Mouse (Mus musculus) intestine, embryonic 16.5 days (tissue): ENCODE results near the gene Mtfp1. TPM values are rescaled to one million over a fixed set of nuclear protein-coding genes. Genes with fewer than 3 reads are reported as not detected.
"Not testable (repeated sequence)": the region's sequence is repeated elsewhere in the genome, so short reads cannot be mapped to it uniquely, and the experiment has no call there.

Source experiments
- ATAC-seq: fragments of 200-750 bp; cut with Nextera tagmentation; 2 replicates; pipeline ENCODE4 v1.8.0; 2017; ENCODE audit warnings: moderate TSS enrichment, moderate library complexity
- H3K27ac ChIP-seq: fragments of 300-500 bp; sonication (generic); 2 replicates; pipeline ENCODE4 v1.5.1; 2014; ENCODE audit warnings: mild to moderate bottlenecking, low read length
- H3K27me3 ChIP-seq: fragments of 300-500 bp; sonication (generic); replicated peaks from 2 replicates; pipeline ENCODE4 v1.6.1; 2014; ENCODE audit warnings: low read length, control low read depth, mixed read lengths; ENCODE audit not compliant: control insufficient read depth, insufficient read depth
- H3K36me3 ChIP-seq: fragments of 300-500 bp; sonication (generic); 2 replicates; pipeline ENCODE4 v1.6.1; 2014; ENCODE audit warnings: low read length, control low read depth; ENCODE audit not compliant: control insufficient read depth, insufficient read depth
- H3K4me1 ChIP-seq: fragments of 300-500 bp; sonication (generic); 2 replicates; pipeline ENCODE4 v1.6.1; 2014; ENCODE audit warnings: low read length, control low read depth, mixed read lengths; ENCODE audit not compliant: control insufficient read depth, insufficient read depth
- H3K4me2 ChIP-seq: fragments of 300-500 bp; sonication (generic); 2 replicates; pipeline ENCODE4 v1.6.1; 2014; ENCODE audit warnings: low read depth, low read length, control low read depth
- H3K4me3 ChIP-seq: fragments of 300-500 bp; sonication (generic); 2 replicates; pipeline ENCODE4 v1.5.1; 2014; ENCODE audit warnings: mild to moderate bottlenecking, low read length
- H3K9ac ChIP-seq: fragments of 300-500 bp; sonication (generic); 2 replicates; pipeline ENCODE4 v1.6.1; 2014; ENCODE audit warnings: low read depth, low read length
- H3K9me3 ChIP-seq: fragments of 300-500 bp; sonication (generic); 2 replicates; pipeline ENCODE4 v1.6.1; 2016; ENCODE audit warnings: low read length, control low read depth; ENCODE audit not compliant: control insufficient read depth
- WGBS: fragments of 180-500 bp; shearing (Covaris S2); extraction: QIAGEN DNeasy Blood & Tissue Kit; methylation state at CpG from one replicate; pipeline ENCODE4 v1.1.7; 2014; 5-methylcytosine and 5-hydroxymethylcytosine counted together
- polyA plus RNA-seq: library from polyadenylated mRNA; unstranded; fragments of >200 nt; fragmentation: Nextera tagmentation; extraction: Ambion mirVana; gene quantifications from 2 replicates; pipeline ENCODE4 v1.2.1, GENCODE M21; 2015

The Mtfp1 gene
- polyA plus RNA-seq, 1 experiment from 2014 or later = 41.6 TPM

- WGBS = 91% methylated on average over 6 of the region's 6 CpGs
- ATAC-seq = not testable (repeated sequence)
These were observed 12.7 kb upstream of the Mtfp1 start for GRCm38 (mm10) chr11:4107901-4108300.

GRCm38 (mm10) chr11:4105444-4105843 lies 10.2 kb upstream of the Mtfp1 start:
- Histone ChIP-seq H3K4me3 (no peak overlapping the region), H3K9ac (no peak overlapping the region), H3K27me3 (no peaks in the 10 kb centered on the region), H3K9me3 (no peaks in the 10 kb centered on the region), H3K4me1 (no peaks in the 10 kb centered on the region), H3K4me2 (no peak overlapping the region), H3K27ac (no peak overlapping the region), H3K36me3 (no peaks in the 10 kb centered on the region)
- no peak for ATAC-seq
- 40% methylated on average over 6 of the region's 6 CpGs for WGBS

More at GRCm38 (mm10) chr11:4107901-4108300, 12.7 kb upstream of the Mtfp1 start:
- not testable (repeated sequence) for H3K36me3 ChIP-seq, H3K4me3 ChIP-seq, H3K27ac ChIP-seq, H3K4me2 ChIP-seq, H3K9ac ChIP-seq, H3K4me1 ChIP-seq, H3K27me3 ChIP-seq, H3K9me3 ChIP-seq

- Histone ChIP-seq H3K27me3 (no peaks in the 10 kb centered on the region), H3K27ac (no peak overlapping the region), H3K4me3 (no peak overlapping the region), H3K36me3 (no peaks in the 10 kb centered on the region), H3K4me1 (no peaks in the 10 kb centered on the region), H3K9ac (no peak overlapping the region), H3K4me2 (no peak overlapping the region), H3K9me3 (no peaks in the 10 kb centered on the region)
- WGBS = 91% methylated on average over 5 of the region's 5 CpGs
- no peak for ATAC-seq
These were observed 9.7 kb upstream of the Mtfp1 start for GRCm38 (mm10) chr11:4104989-4105388.

GRCm38 (mm10) chr11:4103522-4103921 lies 8.3 kb upstream of the Mtfp1 start:
- H3K4me3 ChIP-seq = no peak overlapping the region
- WGBS = 74% methylated on average over 14 of the region's 14 CpGs
- H3K9ac ChIP-seq = no peak overlapping the region
- H3K27ac ChIP-seq = no peak overlapping the region
- H3K4me1 ChIP-seq = no peaks in the 10 kb centered on the region
- H3K9me3 ChIP-seq = no peaks in the 10 kb centered on the region
- no peaks in the 10 kb centered on the region for H3K36me3 ChIP-seq
- no peak overlapping the region for H3K4me2 ChIP-seq
- H3K27me3 ChIP-seq = no peaks in the 10 kb centered on the region
- no peak for ATAC-seq

- no peaks in the 10 kb centered on the region for H3K27me3 ChIP-seq
- 81% methylated on average over 5 of the region's 5 CpGs for WGBS
These were observed 6.6 kb upstream of the Mtfp1 start for GRCm38 (mm10) chr11:4101851-4102250.

GRCm38 (mm10) chr11:4099447-4099846 lies 4.2 kb upstream of the Mtfp1 start:
- 72% methylated on average over 3 of the region's 3 CpGs for WGBS
- no peak overlapping the region for H3K27ac ChIP-seq
- H3K9me3 ChIP-seq = no peaks in the 10 kb centered on the region
- no peak overlapping the region for H3K4me3 ChIP-seq
- no peaks in the 10 kb centered on the region for H3K27me3 ChIP-seq
- no peak overlapping the region for H3K9ac ChIP-seq
- peaks cover 16% of the 10 kb centered on the region for H3K4me1 ChIP-seq
- no peaks in the 10 kb centered on the region for H3K36me3 ChIP-seq
- ATAC-seq = no peak
- no peak overlapping the region for H3K4me2 ChIP-seq

More at GRCm38 (mm10) chr11:4101851-4102250, 6.6 kb upstream of the Mtfp1 start:
- ATAC-seq = no peak
- H3K9ac ChIP-seq = no peak overlapping the region
- no peaks in the 10 kb centered on the region for H3K36me3 ChIP-seq
- H3K27ac ChIP-seq = no peak overlapping the region
- H3K4me2 ChIP-seq = no peak overlapping the region
- H3K9me3 ChIP-seq = no peaks in the 10 kb centered on the region
- H3K4me1 ChIP-seq = peaks cover 5% of the 10 kb centered on the region; the same call in 1 of the 2 replicates
- H3K4me3 ChIP-seq = no peak overlapping the region

GRCm38 (mm10) chr11:4098816-4099215 lies 3.6 kb upstream of the Mtfp1 start:
- Histone ChIP-seq H3K4me1 (peaks cover 16% of the 10 kb centered on the region), H3K4me3 (no peak overlapping the region), H3K9ac (no peak overlapping the region), H3K9me3 (no peaks in the 10 kb centered on the region), H3K27me3 (no peaks in the 10 kb centered on the region), H3K4me2 (no peak overlapping the region), H3K27ac (no peak overlapping the region), H3K36me3 (no peaks in the 10 kb centered on the region)
- no peak for ATAC-seq
- WGBS = 70% methylated on average over 7 of the region's 7 CpGs

- no peaks in the 10 kb centered on the region for H3K9me3 ChIP-seq
- no peak overlapping the region for H3K9ac ChIP-seq
- no peaks in the 10 kb centered on the region for H3K36me3 ChIP-seq
- peaks cover 16% of the 10 kb centered on the region for H3K4me1 ChIP-seq
- H3K4me2 ChIP-seq = no peak overlapping the region
- no peak for ATAC-seq
- H3K27ac ChIP-seq = no peak overlapping the region
- H3K4me3 ChIP-seq = no peak overlapping the region
- WGBS = 69% methylated on average over 8 of the region's 8 CpGs
- no peaks in the 10 kb centered on the region for H3K27me3 ChIP-seq
These were observed 2.9 kb upstream of the Mtfp1 start for GRCm38 (mm10) chr11:4098120-4098519.

- no peaks in the 10 kb centered on the region for H3K9me3 ChIP-seq
- 28% methylated on average over 10 of the region's 10 CpGs for WGBS
- peaks cover 4% of the 10 kb centered on the region; the same call in 1 of the 2 replicates for H3K36me3 ChIP-seq
- H3K27me3 ChIP-seq = no peaks in the 10 kb centered on the region
- peak overlapping the region; percentile 75 for H3K9ac ChIP-seq
- peaks cover 16% of the 10 kb centered on the region for H3K4me1 ChIP-seq
- peak overlapping the region; percentile 52 for H3K4me3 ChIP-seq
- ATAC-seq = peak; percentile 24
- peak overlapping the region; percentile 73 for H3K27ac ChIP-seq
- peak overlapping the region; percentile 85 for H3K4me2 ChIP-seq
These were observed 1.9 kb upstream of the Mtfp1 start for GRCm38 (mm10) chr11:4097091-4097621.
